Mouse (Mus musculus) E14TG2a.4 (cell line): ENCODE data around the gene Mfsd11.

Experiments
- CTCF ChIP-seq: conservative IDR thresholded peaks from 2 replicates; pipeline ENCODE4 v1.5.1; 2014; ENCODE audit warnings: low read length
- NANOG ChIP-seq: IDR thresholded peaks from 2 replicates; pipeline ENCODE4 v1.6.1; 2014; ENCODE audit warnings: borderline replicate concordance, low read length, mixed read lengths

GRCm38 (mm10) chr11:116842531-116843260 is 9.5 kb upstream of the Mfsd11 start:
- TF ChIP-seq CTCF (no peak), NANOG (no peak)
